Mouse (Mus musculus) heart, embryonic 15.5 days (tissue): Measurements from ENCODE around the gene Ank. TPM values are rescaled to one million over a fixed set of nuclear protein-coding genes. Genes with fewer than 3 reads are reported as not detected.

Experiments
- ATAC-seq: fragments of 200-750 bp; cut with Nextera tagmentation; replicated peaks from 2 replicates; pipeline ENCODE4 v1.8.0; 2017; ENCODE audit warnings: low read depth, moderate TSS enrichment; ENCODE audit not compliant: insufficient number of reproducible peaks, insufficient read depth, low FRiP score
- H3K27ac ChIP-seq: fragments of 300-500 bp; sonication (generic); 2 replicates; pipeline ENCODE4 v1.5.1; 2015; ENCODE audit warnings: mild to moderate bottlenecking, inconsistent platforms
- H3K27me3 ChIP-seq: fragments of 300-500 bp; sonication (generic); 2 replicates; pipeline ENCODE4 v1.6.1; 2015; ENCODE audit warnings: inconsistent platforms
- H3K36me3 ChIP-seq: fragments of 300-500 bp; sonication (generic); 2 replicates; pipeline ENCODE4 v1.6.1; 2015; ENCODE audit warnings: mild to moderate bottlenecking, inconsistent platforms
- H3K4me1 ChIP-seq: fragments of 300-500 bp; sonication (generic); replicated peaks from 2 replicates; pipeline ENCODE4 v1.6.1; 2015; ENCODE audit warnings: inconsistent platforms
- H3K4me2 ChIP-seq: fragments of 300-500 bp; sonication (generic); 2 replicates; pipeline ENCODE4 v1.6.1; 2015; ENCODE audit warnings: inconsistent platforms, mild to moderate bottlenecking, moderate library complexity
- H3K4me3 ChIP-seq: fragments of 300-500 bp; sonication (generic); 2 replicates; pipeline ENCODE4 v1.5.1; 2015; ENCODE audit warnings: mild to moderate bottlenecking, inconsistent platforms
- H3K9ac ChIP-seq: fragments of 300-500 bp; sonication (generic); 2 replicates; pipeline ENCODE4 v1.6.1; 2015; ENCODE audit warnings: mild to moderate bottlenecking, inconsistent platforms
- H3K9me3 ChIP-seq: fragments of 300-500 bp; sonication (generic); replicated peaks from 2 replicates; pipeline ENCODE4 v1.6.1; 2016; ENCODE audit warnings: inconsistent platforms
- WGBS: fragments of 180-500 bp; shearing (Covaris S2); methylation state at CpG from one replicate; pipeline ENCODE4 v1.1.7; 2015; ENCODE audit warnings: mixed read lengths; 5-methylcytosine and 5-hydroxymethylcytosine counted together
- polyA plus RNA-seq: library from polyadenylated mRNA; unstranded; fragments of >200 nt; fragmentation: Nextera tagmentation; extraction: Ambion mirVana; gene quantifications from 2 replicates; pipeline ENCODE4 v1.2.1, GENCODE M21; 2015

Ank gene
- polyA plus RNA-seq, 1 experiment from 2014 or later: 10.2 TPM

GRCm38 (mm10) chr15:27616159-27616558 lies 149.7 kb downstream of the Ank start:
- no peak overlapping the region for H3K4me2 ChIP-seq
- no peak overlapping the region for H3K9ac ChIP-seq
- peaks cover 21% of the 10 kb centered on the region for H3K36me3 ChIP-seq
- ATAC-seq: no peak; the same call in 1 of the 2 replicates
- no peak overlapping the region for H3K4me3 ChIP-seq
- 45% methylated on average over 4 of the region's 4 CpGs for WGBS
- H3K4me1 ChIP-seq: peaks cover 23% of the 10 kb centered on the region
- no peaks in the 10 kb centered on the region for H3K27me3 ChIP-seq
- peak overlapping the region; percentile 16; the same call in 1 of the 2 replicates for H3K27ac ChIP-seq
- no peaks in the 10 kb centered on the region for H3K9me3 ChIP-seq

GRCm38 (mm10) chr15:27617227-27617626 lies 150.8 kb downstream of the Ank start:
- Histone ChIP-seq H3K4me2 (no peak overlapping the region), H3K27ac (no peak overlapping the region), H3K4me3 (no peak overlapping the region), H3K9ac (no peak overlapping the region), H3K36me3 (peaks cover 13% of the 10 kb centered on the region), H3K9me3 (no peaks in the 10 kb centered on the region), H3K4me1 (peaks cover 24% of the 10 kb centered on the region), H3K27me3 (no peaks in the 10 kb centered on the region)
- WGBS: 75% methylated on average over 3 of the region's 3 CpGs
- ATAC-seq: no peak

- 40% methylated on average over 6 of the region's 6 CpGs for WGBS
- peak; percentile 71 for ATAC-seq
- Histone ChIP-seq H3K27me3 (no peaks in the 10 kb centered on the region), H3K36me3 (peaks cover 22% of the 10 kb centered on the region), H3K9me3 (no peaks in the 10 kb centered on the region), H3K4me2 (0 out of 2 replicates have a peak overlapping the region, but pooled peaks have one; percentile 6), H3K9ac (0 out of 2 replicates have a peak overlapping the region, but pooled peaks have one; percentile 34), H3K27ac (peak overlapping the region; percentile 81), H3K4me3 (no peak overlapping the region), H3K4me1 (peaks cover 33% of the 10 kb centered on the region)
Observed at GRCm38 (mm10) chr15:27618778-27619533, 152.5 kb downstream of the Ank start.

- no peaks in the 10 kb centered on the region for H3K27me3 ChIP-seq
- 66% methylated on average over 3 of the region's 3 CpGs for WGBS
- peak overlapping the region; percentile 81 for H3K27ac ChIP-seq
- H3K4me2 ChIP-seq: no peak overlapping the region
- no peak for ATAC-seq
- peaks cover 40% of the 10 kb centered on the region for H3K4me1 ChIP-seq
- no peak overlapping the region for H3K9ac ChIP-seq
- H3K4me3 ChIP-seq: no peak overlapping the region
- peaks cover 21% of the 10 kb centered on the region for H3K36me3 ChIP-seq
- no peaks in the 10 kb centered on the region for H3K9me3 ChIP-seq
Observed at GRCm38 (mm10) chr15:27619683-27620082, 153.2 kb downstream of the Ank start.

- Histone ChIP-seq H3K4me3 (no peak overlapping the region), H3K27ac (peak overlapping the region; percentile 17; the same call in 1 of the 2 replicates), H3K9me3 (no peaks in the 10 kb centered on the region), H3K27me3 (no peaks in the 10 kb centered on the region), H3K4me2 (no peak overlapping the region), H3K9ac (no peak overlapping the region), H3K4me1 (peaks cover 50% of the 10 kb centered on the region), H3K36me3 (peaks cover 18% of the 10 kb centered on the region)
- 78% methylated on average over 6 of the region's 6 CpGs for WGBS
- no peak for ATAC-seq
Observed at GRCm38 (mm10) chr15:27620475-27621185, 154.2 kb downstream of the Ank start.

- no peaks in the 10 kb centered on the region for H3K27me3 ChIP-seq
- no peak for ATAC-seq
- no peak overlapping the region for H3K9ac ChIP-seq
- H3K4me1 ChIP-seq: peaks cover 65% of the 10 kb centered on the region
- no peak overlapping the region for H3K4me2 ChIP-seq
- H3K36me3 ChIP-seq: peaks cover 9% of the 10 kb centered on the region; the same call in 1 of the 2 replicates
- no peaks in the 10 kb centered on the region for H3K9me3 ChIP-seq
- 73% methylated on average over 6 of the region's 6 CpGs for WGBS
- no peak overlapping the region for H3K27ac ChIP-seq
- no peak overlapping the region for H3K4me3 ChIP-seq
Observed at GRCm38 (mm10) chr15:27623286-27623685, 156.8 kb downstream of the Ank start.

- Histone ChIP-seq H3K9ac (no peak overlapping the region), H3K9me3 (no peaks in the 10 kb centered on the region), H3K36me3 (peaks cover 9% of the 10 kb centered on the region; the same call in 1 of the 2 replicates), H3K4me1 (peaks cover 69% of the 10 kb centered on the region), H3K27me3 (no peaks in the 10 kb centered on the region), H3K4me3 (no peak overlapping the region), H3K4me2 (no peak overlapping the region), H3K27ac (peak overlapping the region; percentile 54; the same call in 1 of the 2 replicates)
- 77% methylated on average over 13 of the region's 13 CpGs for WGBS
- ATAC-seq: no peak
Observed at GRCm38 (mm10) chr15:27625014-27625889, 158.8 kb downstream of the Ank start.

GRCm38 (mm10) chr15:27625890-27626255 lies 159.4 kb downstream of the Ank start:
- Histone ChIP-seq H3K27me3 (no peaks in the 10 kb centered on the region), H3K4me2 (no peak overlapping the region), H3K36me3 (peaks cover 9% of the 10 kb centered on the region; the same call in 1 of the 2 replicates), H3K27ac (peak overlapping the region; percentile 54; the same call in 1 of the 2 replicates), H3K9ac (no peak overlapping the region), H3K4me3 (no peak overlapping the region), H3K9me3 (no peaks in the 10 kb centered on the region), H3K4me1 (peaks cover 68% of the 10 kb centered on the region)
- no peak for ATAC-seq
- WGBS: 72% methylated on average over 10 of the region's 10 CpGs

GRCm38 (mm10) chr15:27626314-27626713 lies 159.8 kb downstream of the Ank start:
- H3K4me3 ChIP-seq: no peak overlapping the region
- H3K4me1 ChIP-seq: peaks cover 66% of the 10 kb centered on the region
- no peak overlapping the region for H3K27ac ChIP-seq
- no peak overlapping the region for H3K9ac ChIP-seq
- H3K9me3 ChIP-seq: no peaks in the 10 kb centered on the region
- H3K4me2 ChIP-seq: no peak overlapping the region
- H3K27me3 ChIP-seq: no peaks in the 10 kb centered on the region
- WGBS: 86% methylated on average over 1 of the region's 1 CpGs
- no peak for ATAC-seq
- H3K36me3 ChIP-seq: peaks cover 9% of the 10 kb centered on the region; the same call in 1 of the 2 replicates

GRCm38 (mm10) chr15:27627794-27628193 lies 161.3 kb downstream of the Ank start:
- H3K36me3 ChIP-seq: 0 out of 2 replicates have a peak, but pooled peaks cover 4% of the 10 kb centered on the region
- no peak overlapping the region for H3K4me2 ChIP-seq
- no peak overlapping the region for H3K27ac ChIP-seq
- 84% methylated on average over 9 of the region's 9 CpGs for WGBS
- no peak overlapping the region for H3K9ac ChIP-seq
- no peaks in the 10 kb centered on the region for H3K9me3 ChIP-seq
- no peaks in the 10 kb centered on the region for H3K27me3 ChIP-seq
- H3K4me1 ChIP-seq: peaks cover 64% of the 10 kb centered on the region
- H3K4me3 ChIP-seq: no peak overlapping the region
- ATAC-seq: no peak

GRCm38 (mm10) chr15:27629046-27629445 lies 162.6 kb downstream of the Ank start:
- peak overlapping the region; percentile 80 for H3K4me2 ChIP-seq
- H3K9ac ChIP-seq: no peak overlapping the region
- peak overlapping the region; percentile 95 for H3K4me3 ChIP-seq
- 72% methylated on average over 4 of the region's 4 CpGs for WGBS
- H3K27me3 ChIP-seq: no peaks in the 10 kb centered on the region
- H3K36me3 ChIP-seq: no peaks in the 10 kb centered on the region
- no peak for ATAC-seq
- H3K27ac ChIP-seq: no peak overlapping the region
- H3K9me3 ChIP-seq: no peaks in the 10 kb centered on the region
- H3K4me1 ChIP-seq: peaks cover 53% of the 10 kb centered on the region
